Mouse (Mus musculus) spleen, adult 12 weeks (tissue): ENCODE results near the gene Cdhr1.
"Not testable (repeated sequence)": the region's sequence is repeated elsewhere in the genome, so short reads cannot be mapped to it uniquely, and the experiment has no call there.

ENCODE experiments used
- DNase-seq: peaks from one replicate; pipeline ENCODE4 v3.0.0; 2022; ENCODE audit warnings: low spot score

Cdhr1 gene

DNA sequence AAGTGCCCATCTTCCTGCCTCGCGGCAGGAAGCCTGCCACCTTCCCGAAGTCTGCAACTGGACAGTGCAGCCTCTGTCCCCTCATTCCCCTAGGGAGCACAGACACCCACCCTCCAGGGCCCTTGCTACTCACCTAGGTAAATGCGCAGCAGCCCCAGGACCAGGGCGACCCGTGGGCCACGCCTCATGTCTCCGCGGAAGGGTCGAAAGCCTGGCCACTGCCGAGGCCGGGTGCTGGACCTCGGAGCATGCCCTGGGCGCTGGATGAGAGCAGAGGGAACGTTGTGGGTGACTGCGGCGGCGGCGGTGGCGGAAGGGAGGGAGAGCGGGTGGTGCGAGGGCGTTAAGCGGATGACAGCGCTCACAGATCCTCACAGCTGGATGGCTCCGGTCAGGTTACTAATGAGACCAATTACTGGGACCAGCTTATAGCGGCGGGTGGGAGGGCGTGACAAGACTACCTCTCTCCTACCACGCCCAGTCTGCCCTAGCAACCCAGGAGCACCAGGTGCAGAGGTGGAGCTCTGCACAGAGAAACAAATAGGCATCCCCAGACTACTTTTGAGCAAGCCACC, at the start of gene Cdhr1:
Gene Cdhr1, minus strand, starts transcription at position 392 of the 575 bp plus-strand sequence.
- DNase-seq: no peak

DNA sequence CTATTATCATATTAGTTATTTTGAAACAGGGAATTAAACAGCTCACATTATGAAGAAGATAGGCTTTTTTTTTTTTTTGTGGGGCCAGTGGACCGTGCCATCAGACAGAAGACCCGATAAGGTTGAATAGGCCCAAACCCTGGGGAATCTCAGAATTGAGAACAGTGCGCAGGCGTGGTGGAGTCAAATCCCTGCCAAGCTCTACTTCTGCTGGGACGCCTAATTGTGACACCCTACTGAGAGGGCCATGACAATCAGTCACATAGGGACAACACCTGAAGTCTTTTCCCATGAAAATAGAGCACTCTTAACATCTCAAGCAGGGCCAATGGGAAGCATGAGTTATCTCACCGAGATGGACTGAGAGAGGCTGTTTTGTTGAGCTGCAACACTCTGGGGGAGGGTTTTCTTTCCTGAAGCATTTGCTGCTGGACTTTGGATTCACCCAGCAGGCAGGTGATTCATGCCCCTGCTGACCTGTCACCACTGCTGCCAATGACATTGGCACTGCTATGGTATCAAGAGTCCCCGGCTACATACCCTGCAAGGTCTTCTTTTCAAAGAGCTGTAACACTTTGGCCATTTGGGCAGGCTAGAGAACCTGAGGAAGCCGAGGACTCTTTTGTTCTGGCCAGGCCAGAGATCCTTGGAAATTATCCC, 41.0 kb upstream of the Cdhr1 start:
- DNase-seq: no peak

DNA sequence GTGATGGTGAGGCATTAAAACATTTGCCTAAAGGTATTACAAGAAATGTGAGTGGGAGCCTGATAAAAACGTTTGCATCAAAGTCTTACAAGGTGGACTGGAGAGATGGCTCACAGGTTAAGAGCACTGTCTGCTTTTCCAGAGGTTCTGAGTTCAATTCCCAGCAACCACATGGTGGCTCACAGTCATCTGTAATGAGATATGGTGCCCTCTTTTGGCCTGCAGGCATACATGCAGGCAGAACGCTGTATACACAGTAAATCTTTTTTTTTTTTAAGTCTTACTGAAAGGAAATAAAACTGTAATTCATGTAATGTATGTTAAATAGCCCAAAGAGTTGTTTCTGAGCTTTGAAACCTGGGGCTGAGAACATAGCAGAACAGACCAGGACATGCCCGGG, 39.4 kb upstream of the Cdhr1 start:
- DNase-seq: not testable (repeated sequence)

- no peak for DNase-seq
Measured at GRCm38 (mm10) chr14:37136110-37136509, 38.0 kb upstream of the Cdhr1 start.

- no peak for DNase-seq
Measured at GRCm38 (mm10) chr14:37135671-37136070, 37.5 kb upstream of the Cdhr1 start.

DNA sequence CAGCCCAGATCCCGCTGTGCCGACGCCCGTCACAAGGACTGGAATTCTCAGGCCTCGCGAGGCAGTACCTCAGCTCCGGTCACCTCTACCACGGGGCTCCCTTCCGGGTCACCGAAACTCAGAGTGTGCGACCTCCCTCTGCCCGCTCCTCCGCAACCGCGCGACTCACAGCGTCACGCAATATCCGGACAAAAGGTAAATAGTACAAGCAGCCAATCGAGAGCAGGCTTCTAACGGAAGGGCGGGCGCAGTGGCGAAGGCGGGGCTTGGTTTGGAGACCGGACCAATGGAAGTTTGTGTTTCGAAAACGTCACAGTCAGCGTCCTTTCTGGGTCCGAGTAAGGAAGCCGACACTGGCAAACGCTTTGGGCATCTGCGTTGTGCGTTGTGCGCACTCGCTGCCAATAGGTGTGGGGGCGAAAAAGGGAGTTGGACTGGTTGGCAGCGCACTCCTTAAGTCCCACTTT, 37.0 kb upstream of the Cdhr1 start, which contains the start of gene Ghitm:
Gene Ghitm, minus strand, starts transcription at position 146 of the 467 bp plus-strand sequence.
- peak; percentile 94 for DNase-seq

DNA sequence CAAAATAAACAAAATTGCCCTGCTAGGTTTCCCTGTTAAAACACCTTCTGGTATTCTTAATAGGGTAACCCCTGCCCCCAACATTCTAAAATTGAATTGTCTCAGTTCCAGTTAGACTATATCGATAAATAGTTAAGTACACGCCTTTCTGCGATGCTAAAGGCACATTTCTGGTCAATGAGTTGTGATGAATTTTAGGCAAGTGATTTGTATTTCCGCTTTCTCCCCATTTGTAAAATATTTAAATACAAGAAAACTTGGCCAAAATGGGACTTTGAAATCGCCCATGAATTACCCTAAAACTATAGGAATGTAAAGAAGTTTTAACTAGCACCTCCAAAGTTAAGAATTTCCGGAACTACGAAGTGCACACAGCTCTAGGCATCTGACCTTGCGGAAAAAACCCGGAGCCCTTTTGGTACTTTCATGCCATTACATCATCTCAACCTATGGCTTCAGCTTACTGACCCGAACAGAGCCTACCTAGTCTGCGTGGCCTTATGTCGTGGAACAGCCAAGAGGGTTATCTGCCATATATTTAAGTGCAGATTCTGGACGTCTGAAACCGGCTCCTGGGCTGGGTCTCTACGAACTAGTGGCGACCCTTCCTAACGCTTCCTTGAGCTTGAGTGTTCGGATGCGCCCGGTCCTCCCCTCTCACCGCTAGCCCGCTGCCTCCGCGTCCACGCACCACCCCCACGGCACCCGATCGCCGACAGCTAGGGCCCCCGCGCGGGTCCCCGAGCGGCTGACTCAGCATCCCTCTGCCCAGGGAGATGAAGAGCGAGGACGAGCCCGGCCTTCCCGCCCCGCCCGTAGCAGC, 36.4 kb upstream of the Cdhr1 start:
- no peak for DNase-seq

DNA sequence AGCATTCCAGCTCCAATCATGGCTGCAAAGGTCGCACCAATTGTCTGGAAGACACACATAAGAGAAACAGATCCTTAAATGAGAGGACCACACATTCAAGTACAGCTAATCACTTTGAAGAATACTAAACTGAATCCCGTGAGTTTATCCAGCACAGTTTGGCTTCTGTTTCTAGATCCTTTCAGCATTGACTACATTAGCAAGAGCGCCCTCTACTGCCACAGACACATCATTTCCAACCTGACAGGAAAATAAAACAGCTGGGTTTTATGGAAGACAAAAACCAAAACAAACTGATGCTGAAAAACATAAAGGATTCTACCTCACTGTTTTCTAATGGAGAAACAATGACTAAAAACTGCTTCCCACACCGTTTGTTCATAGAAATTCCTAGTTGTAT, 29.5 kb upstream of the Cdhr1 start:
- no peak for DNase-seq

DNA sequence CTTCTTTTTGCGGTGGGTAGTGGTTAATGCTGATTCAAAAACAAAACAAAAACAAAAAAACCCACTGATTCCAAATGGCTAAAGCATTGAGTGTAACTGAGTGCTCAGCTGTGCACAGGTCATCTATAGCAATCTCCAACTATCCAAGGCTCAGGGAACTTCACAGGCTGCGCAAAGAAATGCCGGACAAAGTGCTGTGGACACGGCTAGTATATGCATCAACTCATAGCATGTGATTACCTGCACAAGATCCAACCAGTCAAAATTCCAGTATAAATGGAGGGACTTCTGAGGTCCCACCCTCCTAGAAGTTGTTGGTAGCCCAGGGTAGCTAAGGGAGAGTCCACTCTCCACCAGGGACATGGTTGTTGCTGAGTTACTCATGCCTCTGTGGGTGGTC, 21.1 kb upstream of the Cdhr1 start:
- DNase-seq: no peak

- DNase-seq: no peak
Measured at GRCm38 (mm10) chr14:37113922-37114321, 15.8 kb upstream of the Cdhr1 start, which contains the start of gene 2610528A11Rik. Gene 2610528A11Rik, minus strand, starts transcription at chr14:37114022.

DNA sequence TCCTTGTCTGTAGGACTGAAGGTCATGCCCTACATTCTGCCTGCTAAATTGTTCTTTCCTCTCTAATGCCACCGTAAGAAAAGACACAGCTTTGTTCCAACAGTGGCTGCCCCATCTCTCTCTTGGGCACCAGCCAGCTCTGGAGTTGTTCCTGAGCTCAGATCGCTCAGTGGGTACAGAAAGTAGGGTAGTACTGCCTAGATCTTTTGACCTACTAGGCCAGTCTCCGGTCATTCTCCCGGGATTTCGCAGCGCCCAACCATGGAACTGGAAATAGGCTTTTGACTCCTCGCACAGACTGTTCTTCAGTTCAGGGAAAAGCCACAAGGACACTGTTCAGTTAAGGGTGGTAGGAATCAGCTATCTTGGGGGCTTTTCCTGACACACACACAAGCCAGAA, 14.8 kb upstream of the Cdhr1 start:
- no peak for DNase-seq

DNA sequence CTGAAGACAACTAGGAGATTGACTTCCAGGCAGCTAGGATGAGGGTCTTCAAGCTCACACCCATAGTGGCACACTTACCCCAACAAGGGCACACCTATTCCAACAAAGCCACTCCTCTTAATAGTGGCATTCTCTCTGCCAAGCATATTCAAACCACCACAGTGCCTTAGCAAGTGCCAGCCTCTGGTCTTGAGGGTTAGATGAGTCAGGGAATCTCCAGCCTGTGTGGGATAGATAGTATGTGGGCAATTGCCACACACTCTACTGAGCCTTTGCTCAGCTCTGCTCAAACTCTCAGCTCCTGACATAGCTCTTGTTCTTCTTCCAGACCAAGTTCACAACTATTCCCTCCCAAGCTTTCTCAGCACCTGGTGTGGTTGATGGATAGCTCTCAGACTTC, 13.2 kb upstream of the Cdhr1 start:
- DNase-seq: no peak

GRCm38 (mm10) chr14:37110456-37110855, 12.3 kb upstream of the Cdhr1 start:
- DNase-seq: no peak

DNA sequence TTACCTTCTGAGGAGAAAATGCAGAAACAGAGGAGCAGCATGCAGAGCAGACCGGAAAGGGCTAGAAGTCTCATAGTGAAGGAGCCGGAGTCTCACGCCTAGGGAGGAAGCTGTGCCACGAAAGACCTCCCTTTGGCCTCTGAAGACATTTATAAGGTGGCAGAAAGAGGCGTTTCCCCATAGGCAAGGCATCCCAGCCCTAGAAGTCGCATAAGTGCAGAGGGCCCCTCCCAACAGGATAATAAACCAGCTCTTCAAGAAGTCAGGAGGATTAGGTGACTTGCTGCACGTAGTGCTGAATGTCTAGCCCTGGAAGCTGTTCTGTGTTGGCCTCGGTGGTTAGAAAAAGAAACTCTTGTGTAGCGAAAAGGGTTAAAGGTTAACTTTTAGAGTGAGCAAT, 11.8 kb upstream of the Cdhr1 start:
- DNase-seq: no peak

DNA sequence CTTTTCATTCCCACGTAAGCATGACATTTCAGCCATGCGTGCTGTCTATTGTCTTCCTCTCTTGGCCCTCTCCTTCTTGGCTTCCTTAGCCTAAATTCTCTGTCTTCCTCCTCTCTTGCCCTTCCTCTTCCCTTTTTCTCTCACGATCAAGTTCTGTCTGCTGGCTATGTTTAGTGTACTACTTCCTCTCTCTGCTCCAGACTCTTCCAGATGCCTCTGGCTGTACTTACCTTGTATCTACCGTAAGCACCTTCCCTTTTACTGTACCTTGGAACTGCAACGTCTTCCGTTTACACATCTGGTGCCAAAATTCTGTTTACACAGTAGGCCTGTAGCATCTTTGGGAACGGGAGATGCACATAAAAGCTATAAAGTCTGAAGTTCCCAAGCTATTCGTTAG, 11.3 kb upstream of the Cdhr1 start:
- no peak for DNase-seq

DNA sequence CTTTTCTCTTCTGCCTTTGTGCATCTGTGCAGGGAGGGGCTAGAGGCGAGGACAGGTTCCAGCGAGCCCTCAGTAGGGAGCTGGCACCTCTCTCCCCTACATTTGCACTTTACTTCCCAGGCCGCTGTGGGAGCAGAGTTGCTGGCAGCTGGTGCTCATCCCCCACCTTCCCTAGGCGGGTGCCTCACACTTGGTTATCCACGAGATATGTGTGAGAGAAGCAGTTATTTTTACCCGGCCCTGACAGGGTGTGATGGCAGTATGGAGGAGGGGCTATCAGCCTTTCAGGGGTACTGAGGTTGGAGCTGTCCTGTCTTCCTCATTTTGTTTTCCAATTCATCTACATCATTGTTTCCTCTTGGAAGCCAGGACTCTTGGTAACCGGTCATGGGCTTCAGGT, 7.7 kb upstream of the Cdhr1 start:
- DNase-seq: no peak

DNA sequence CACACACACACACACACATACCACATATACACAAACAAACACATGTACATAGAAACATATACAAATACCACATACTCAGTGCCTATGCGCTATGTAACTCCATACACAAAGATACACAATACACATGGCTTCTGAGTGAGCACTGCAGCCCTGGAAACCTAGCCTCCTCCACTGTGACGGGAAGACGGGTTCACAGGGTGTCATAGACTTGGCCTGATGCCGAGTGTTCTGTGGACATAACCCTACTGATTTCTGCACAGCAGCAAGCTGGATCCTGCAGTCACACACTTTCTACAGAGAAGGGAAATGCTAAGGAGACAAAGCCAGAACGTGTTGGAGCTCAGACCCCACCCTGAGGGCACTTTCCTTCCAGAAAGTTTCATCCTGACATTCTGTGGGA, 6.6 kb upstream of the Cdhr1 start:
- DNase-seq: no peak

- DNase-seq: no peak
Measured at GRCm38 (mm10) chr14:37102484-37102883, 4.3 kb upstream of the Cdhr1 start.

GRCm38 (mm10) chr14:37101531-37101930, 3.4 kb upstream of the Cdhr1 start:
- DNase-seq: no peak

DNA sequence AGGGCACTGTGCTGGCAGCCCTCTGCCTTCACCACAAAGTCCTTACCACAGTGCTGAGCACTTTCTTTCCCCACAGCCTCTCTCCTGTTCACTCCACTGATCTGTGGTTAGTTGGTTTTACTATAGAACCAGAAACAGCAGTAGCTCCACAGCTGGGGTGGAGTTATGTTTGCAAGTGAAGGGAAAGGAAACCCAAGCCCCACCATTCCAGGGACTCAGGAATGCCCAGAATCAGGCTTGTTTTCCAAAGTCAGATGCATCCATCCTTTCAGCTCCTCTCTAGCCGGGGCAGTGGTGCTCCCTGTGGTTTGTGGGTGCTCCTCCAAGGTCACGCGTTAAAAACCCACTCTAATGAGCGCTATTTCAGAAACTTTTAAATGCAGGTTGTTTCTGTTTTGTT, 2.6 kb downstream of the Cdhr1 start:
- no peak for DNase-seq

DNA sequence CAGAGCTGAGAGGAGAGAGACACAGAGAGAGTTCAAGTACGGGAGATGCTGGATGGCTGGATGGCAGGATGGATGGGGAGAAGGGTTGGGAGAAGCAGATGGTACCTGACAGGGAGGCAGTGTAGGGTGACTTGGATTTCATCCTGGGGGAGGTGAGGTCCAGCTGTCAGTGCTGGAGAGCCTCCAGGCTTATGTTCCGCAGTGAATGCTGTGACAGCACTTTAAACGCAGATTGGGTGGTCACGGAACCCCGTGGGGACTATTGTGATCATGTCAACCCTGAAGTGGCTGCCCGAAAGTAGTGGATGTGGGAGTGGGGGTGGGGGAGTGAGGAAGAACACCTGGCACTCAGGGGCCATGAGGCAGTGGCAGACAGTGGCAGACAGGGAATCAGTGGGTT, 3.7 kb downstream of the Cdhr1 start:
- DNase-seq: no peak

DNA sequence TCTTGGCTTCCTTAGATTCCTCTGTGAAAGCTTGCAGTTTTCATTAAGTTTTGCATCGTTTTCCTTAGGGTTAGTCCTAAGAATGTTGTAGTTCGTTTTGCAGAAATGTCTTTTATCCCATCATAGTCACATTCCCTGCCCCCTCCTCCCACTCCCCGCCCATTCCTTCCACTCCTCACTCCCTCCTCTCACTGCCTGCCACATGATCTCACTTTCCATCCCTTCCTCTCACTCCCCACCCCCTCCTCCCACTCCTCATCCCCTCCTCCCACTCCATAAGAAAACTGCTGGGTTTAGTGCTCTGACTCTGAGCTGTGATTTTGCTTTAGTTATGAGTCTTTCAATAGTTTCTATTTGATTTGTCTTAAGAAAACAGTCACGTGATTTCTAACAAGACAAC, 14.4 kb downstream of the Cdhr1 start:
- DNase-seq: no peak

GRCm38 (mm10) chr14:37080724-37081123, 17.4 kb downstream of the Cdhr1 start:
- DNase-seq: no peak
